8 mouse cellular contexts compared by ENCODE assay signal in genomic region chr2:162998528-162999230, GRCm38 (mm10). TPM values are rescaled to one million over a fixed set of nuclear protein-coding genes. Genes with fewer than 3 reads are reported as not detected.
DNase-seq lines count a peak whose midpoint lies in the region; ATAC-seq and TF ChIP-seq lines count a peak whose summit lies in the region.

No protein-coding gene starts in this region.

- no peaks in the 10 kb centered on the region for H3K36me3 ChIP-seq in forebrain, postnatal 0 days (ENCODE audit: insufficient read depth)
- no peaks in the 10 kb centered on the region for H3K36me3 ChIP-seq in hindbrain, embryonic 14.5 days (replicated peaks; ENCODE audit: control insufficient read depth, insufficient read depth)

- no peaks in the 10 kb centered on the region for H3K4me1 ChIP-seq in cerebellum, adult 2 months (ENCODE audit: control insufficient read depth, insufficient read depth, low read length)
- no peaks in the 10 kb centered on the region for H3K4me1 ChIP-seq in forebrain, postnatal 0 days (ENCODE audit: insufficient read depth)
- no peaks in the 10 kb centered on the region for H3K4me1 ChIP-seq in hindbrain, embryonic 14.5 days (replicated peaks; ENCODE audit: control insufficient read depth, insufficient read depth, low read length)

- WGBS in cerebellum, adult 2 months = 29% methylated on average over 18 of the region's 18 CpGs
- 27% methylated on average over 18 of the region's 18 CpGs for WGBS in forebrain, postnatal 0 days
- WGBS in hindbrain, embryonic 14.5 days = 40% methylated on average over 18 of the region's 18 CpGs

- intact Hi-C loops in left cerebral cortex, adult 2 months (cut with DNase I) = no loop called here

- no peak overlapping the region for H3K4me3 ChIP-seq in cerebellum, adult 2 months (replicated peaks; ENCODE audit: insufficient read depth, low read depth, low read length)
- H3K4me3 ChIP-seq in forebrain, postnatal 0 days (ENCODE audit: low read depth, low read length) = no peak overlapping the region
- no peak overlapping the region for H3K4me3 ChIP-seq in hindbrain, embryonic 14.5 days (replicated peaks; ENCODE audit: low read length)
- no peak overlapping the region for H3K4me3 ChIP-seq in left cerebral cortex, adult 2 months

- no peak overlapping the region for H3K9ac ChIP-seq in forebrain, postnatal 0 days
- no peak overlapping the region for H3K9ac ChIP-seq in hindbrain, embryonic 14.5 days

- ATAC-seq in forebrain, postnatal 0 days = peak; percentile 81
- 0 out of 2 replicates have a peak, but pooled peaks have one; percentile 65 for ATAC-seq in hindbrain, embryonic 14.5 days (ENCODE audit: low FRiP score)
- ATAC-seq in megakaryocyte, adult 5-6 weeks (ENCODE audit: poor library complexity, severe bottlenecking) = peak; percentile 81

- peak; percentile 74 for DNase-seq in layer of hippocampus, adult 11-12 months (ENCODE audit: low spot score)
- DNase-seq in layer of hippocampus, adult 9-11 months = no peak
- peak; percentile 52 to 67 for DNase-seq in cerebellum, adult 2 months
- DNase-seq in forebrain, postnatal 0 days = peak; percentile 82
- DNase-seq in hindbrain, embryonic 14.5 days (ENCODE audit: low spot score) = peak; percentile 84
- DNase-seq in left cerebral cortex, adult 2 months (ENCODE audit: extremely low spot score in 1 of 2, low spot score in 2 of 2) = peak; percentile 49 to 64
- peak; percentile 38 to 70 for DNase-seq in right cerebral cortex, postnatal 10 days (ENCODE audit: low spot score in 2 of 2)

- peak; percentile 79 for TF ChIP-seq CTCF in cerebellum, adult 2 months (IDR thresholded peaks at IDR 0.05; ENCODE audit: borderline replicate concordance, insufficient read depth, low read depth, low read length)
- TF ChIP-seq CTCF in forebrain, postnatal 0 days (IDR thresholded peaks at IDR 0.05; ENCODE audit: low read depth) = peak; percentile 86
- TF ChIP-seq CTCF in left cerebral cortex, adult 2 months (IDR thresholded peaks at IDR 0.05) = peak; percentile 91

- no peak for TF ChIP-seq POLR2A in cerebellum, adult 2 months (IDR thresholded peaks at IDR 0.05; ENCODE audit: borderline replicate concordance, insufficient read depth, low read length)

- H3K4me2 ChIP-seq in forebrain, postnatal 0 days (ENCODE audit: low read depth) = peak overlapping the region; percentile 13; the same call in 1 of the 2 replicates
- H3K4me2 ChIP-seq in hindbrain, embryonic 14.5 days (replicated peaks) = peak overlapping the region; percentile 15

- H3K27ac ChIP-seq in cerebellum, adult 2 months (ENCODE audit: insufficient read depth, low read length) = no peak overlapping the region
- H3K27ac ChIP-seq in forebrain, postnatal 0 days (ENCODE audit: low read depth, low read length) = no peak overlapping the region
- no peak overlapping the region for H3K27ac ChIP-seq in hindbrain, embryonic 14.5 days
- no peak overlapping the region for H3K27ac ChIP-seq in left cerebral cortex, adult 2 months

- no peaks in the 10 kb centered on the region for H3K9me3 ChIP-seq in forebrain, postnatal 0 days (ENCODE audit: low read length)
- H3K9me3 ChIP-seq in hindbrain, embryonic 14.5 days (ENCODE audit: control insufficient read depth, low read length) = no peaks in the 10 kb centered on the region

- no peaks in the 10 kb centered on the region for H3K27me3 ChIP-seq in cerebellum, adult 2 months (ENCODE audit: control insufficient read depth, insufficient read depth, low read length)
- H3K27me3 ChIP-seq in forebrain, postnatal 0 days (ENCODE audit: insufficient read depth, low read length) = no peaks in the 10 kb centered on the region
- no peaks in the 10 kb centered on the region for H3K27me3 ChIP-seq in hindbrain, embryonic 14.5 days (ENCODE audit: control insufficient read depth, insufficient read depth, low read length)

RNA-seq across cellular contexts. Expression of gene Sgk2, which starts 11.5 kb away (rescaled TPM):
- polyA plus RNA-seq in cerebellum, adult 2 months (2012; rRNA removed) = 2.8 and 3.8 TPM in 2 replicates
- 0.15 TPM in 1 of 2 replicates, not detected in the other for total RNA-seq in forebrain, postnatal 0 days (2014; rRNA removed)
- polyA plus RNA-seq in forebrain, postnatal 0 days (2015; fragmentation: Nextera tagmentation; extraction: Ambion mirVana) = 0.05 and 0.25 TPM in 2 replicates
- 0.33 TPM in 1 of 2 replicates, not detected in the other for polyA plus RNA-seq in hindbrain, embryonic 14.5 days (2014; fragmentation: Nextera tagmentation; extraction: Ambion mirVana)
- under 1 TPM; 0.26 to 0.66 TPM for total RNA-seq in left cerebral cortex, adult 2 months (2021)
- not detected in 2 replicates for total RNA-seq in megakaryocyte, adult 5-6 weeks (2015)
- total RNA-seq in megakaryocyte, adult 5-6 weeks (2017) = not detected in 2 replicates

RNA-seq across cellular contexts. Expression of gene Ift52, which starts 18.5 kb away (rescaled TPM):
- polyA plus RNA-seq in cerebellum, adult 2 months (2012; rRNA removed) = 34.2 and 35.9 TPM in 2 replicates
- 16.0 and 21.3 TPM in 2 replicates for total RNA-seq in forebrain, postnatal 0 days (2014; rRNA removed)
- polyA plus RNA-seq in forebrain, postnatal 0 days (2015; fragmentation: Nextera tagmentation; extraction: Ambion mirVana) = 26.5 and 31.4 TPM in 2 replicates
- 36.0 and 38.2 TPM in 2 replicates for polyA plus RNA-seq in hindbrain, embryonic 14.5 days (2014; fragmentation: Nextera tagmentation; extraction: Ambion mirVana)
- total RNA-seq in left cerebral cortex, adult 2 months (2021) = 10 to 100 TPM; 32.9 to 35.2 TPM
- total RNA-seq in megakaryocyte, adult 5-6 weeks (2015) = 23.9 and 28.0 TPM in 2 replicates
- total RNA-seq in megakaryocyte, adult 5-6 weeks (2017) = 11.9 and 17.2 TPM in 2 replicates

RNA-seq across cellular contexts. Expression of gene L3mbtl1, which starts 55.4 kb away (rescaled TPM):
- 8.2 and 8.5 TPM in 2 replicates for polyA plus RNA-seq in cerebellum, adult 2 months (2012; rRNA removed)
- 6.5 and 10.4 TPM in 2 replicates for total RNA-seq in forebrain, postnatal 0 days (2014; rRNA removed)
- 1.6 and 3.4 TPM in 2 replicates for polyA plus RNA-seq in forebrain, postnatal 0 days (2015; fragmentation: Nextera tagmentation; extraction: Ambion mirVana)
- 3.9 and 4.3 TPM in 2 replicates for polyA plus RNA-seq in hindbrain, embryonic 14.5 days (2014; fragmentation: Nextera tagmentation; extraction: Ambion mirVana)
- total RNA-seq in left cerebral cortex, adult 2 months (2021) = 10 to 100 TPM; 19.3 to 22.2 TPM
- total RNA-seq in megakaryocyte, adult 5-6 weeks (2015) = 0.04 and 0.27 TPM in 2 replicates
- 0.16 TPM in 1 of 2 replicates, not detected in the other for total RNA-seq in megakaryocyte, adult 5-6 weeks (2017)

RNA-seq across cellular contexts. Expression of gene Mybl2, which starts 55.8 kb away (rescaled TPM):
- polyA plus RNA-seq in cerebellum, adult 2 months (2012; rRNA removed) = 0.90 and 1.6 TPM in 2 replicates
- 2.8 and 3.0 TPM in 2 replicates for total RNA-seq in forebrain, postnatal 0 days (2014; rRNA removed)
- 2.1 and 3.1 TPM in 2 replicates for polyA plus RNA-seq in forebrain, postnatal 0 days (2015; fragmentation: Nextera tagmentation; extraction: Ambion mirVana)
- 3.2 and 3.8 TPM in 2 replicates for polyA plus RNA-seq in hindbrain, embryonic 14.5 days (2014; fragmentation: Nextera tagmentation; extraction: Ambion mirVana)
- total RNA-seq in left cerebral cortex, adult 2 months (2021) = 1 to 10 TPM; 1.2 to 2.0 TPM
- 9.0 and 13.6 TPM in 2 replicates for total RNA-seq in megakaryocyte, adult 5-6 weeks (2015)
- 21.9 and 33.7 TPM in 2 replicates for total RNA-seq in megakaryocyte, adult 5-6 weeks (2017)
